Mouse (Mus musculus) ZHBTc4 (cell line): ENCODE data around the gene Trpc1.

Source experiments
- DNase-seq: peaks from one replicate; pipeline ENCODE4 v3.0.0-alpha.2; 2011; ENCODE audit warnings: low read depth, low spot score

Trpc1 gene

GRCm38 (mm10) chr9:95697808-95698207, 52.4 kb downstream of the Trpc1 start:
- peak; percentile 68 for DNase-seq

GRCm38 (mm10) chr9:95696581-95696980, 53.6 kb downstream of the Trpc1 start:
- DNase-seq = no peak

- DNase-seq = peak; percentile 57
Observed at GRCm38 (mm10) chr9:95695023-95695422, 55.2 kb downstream of the Trpc1 start.

- DNase-seq = no peak
Observed at GRCm38 (mm10) chr9:95694526-95694925, 55.6 kb downstream of the Trpc1 start.

GRCm38 (mm10) chr9:95693528-95694100, 56.6 kb downstream of the Trpc1 start:
- DNase-seq = no peak

- DNase-seq = no peak
Observed at GRCm38 (mm10) chr9:95692823-95693222, 57.4 kb downstream of the Trpc1 start.

- peak; percentile 25 for DNase-seq
Observed at GRCm38 (mm10) chr9:95688064-95688463, 62.1 kb downstream of the Trpc1 start.

- DNase-seq = no peak
Observed at GRCm38 (mm10) chr9:95685660-95686440, 64.3 kb downstream of the Trpc1 start.

- DNase-seq = no peak
Observed at GRCm38 (mm10) chr9:95680691-95681090, 69.5 kb downstream of the Trpc1 start.

GRCm38 (mm10) chr9:95679966-95680365, 70.2 kb downstream of the Trpc1 start:
- DNase-seq = no peak

GRCm38 (mm10) chr9:95676021-95676420, 74.2 kb downstream of the Trpc1 start:
- DNase-seq = no peak

GRCm38 (mm10) chr9:95675064-95675699, 75.0 kb downstream of the Trpc1 start:
- no peak for DNase-seq

GRCm38 (mm10) chr9:95672760-95673159, 77.4 kb downstream of the Trpc1 start:
- DNase-seq = peak; percentile 68

GRCm38 (mm10) chr9:95672331-95672730, 77.8 kb downstream of the Trpc1 start:
- no peak for DNase-seq

GRCm38 (mm10) chr9:95668306-95668705, 81.9 kb downstream of the Trpc1 start:
- DNase-seq = no peak

- DNase-seq = no peak
Observed at GRCm38 (mm10) chr9:95667836-95668235, 82.3 kb downstream of the Trpc1 start.

GRCm38 (mm10) chr9:95665835-95666234, 84.3 kb downstream of the Trpc1 start:
- DNase-seq = no peak

- DNase-seq = no peak
Observed at GRCm38 (mm10) chr9:95664290-95664989, 85.7 kb downstream of the Trpc1 start.

GRCm38 (mm10) chr9:95657941-95658340, 92.2 kb downstream of the Trpc1 start:
- DNase-seq = no peak
